Mouse (Mus musculus) ES-Bruce4 (cell line): ENCODE measurements around the gene Coro1b.

ENCODE experiments used
- CTCF ChIP-seq: IDR thresholded peaks from one replicate; pipeline ENCODE4 v1.8.1; 2011; ENCODE audit warnings: low read depth, low read length
- POLR2A ChIP-seq: IDR thresholded peaks from one replicate; pipeline ENCODE4 v1.8.1; 2011; ENCODE audit warnings: low read length; ENCODE audit not compliant: insufficient read depth

- TF ChIP-seq POLR2A = no peak
- TF ChIP-seq CTCF = no peak
Observed at GRCm38 (mm10) chr19:4180411-4180810, 32.0 kb downstream of the Coro1b start.
